Mouse (Mus musculus) T-helper 17 cell (primary cell): Measurements from ENCODE around the gene Cpped1.

ENCODE experiments used
- in situ Hi-C, 2 experiments: fragments of 300-600 bp; cut with MboI, MseI; formaldehyde crosslinking; loops; 1 replicate in 1 of 2; 2 replicates in 1 of 2; pipeline ENCODE4 v1.15.1; 2025; ENCODE audit warnings: high pct_unique_total_duplicates in 2 of 2

Cpped1 gene

GRCm38 (mm10) chr16:11776528-11776927 lies 132.7 kb downstream of the Cpped1 start:
- in situ Hi-C loops = no loop called here

GRCm38 (mm10) chr16:11774321-11774720 lies 134.9 kb downstream of the Cpped1 start:
- in situ Hi-C loops = no loop called here

GRCm38 (mm10) chr16:11772318-11772717 lies 136.9 kb downstream of the Cpped1 start:
- in situ Hi-C loops = no loop called here

GRCm38 (mm10) chr16:11757951-11758350 lies 151.3 kb downstream of the Cpped1 start:
- in situ Hi-C loops = no loop called here

GRCm38 (mm10) chr16:11757471-11757870 lies 151.8 kb downstream of the Cpped1 start:
- in situ Hi-C loops = no loop called here

GRCm38 (mm10) chr16:11756598-11757245 lies 152.5 kb downstream of the Cpped1 start:
- in situ Hi-C loops = no loop called here

GRCm38 (mm10) chr16:11755281-11756066 lies 153.8 kb downstream of the Cpped1 start:
- in situ Hi-C loops = no loop called here

GRCm38 (mm10) chr16:11754136-11754535 lies 155.1 kb downstream of the Cpped1 start:
- in situ Hi-C loops = no loop called here
